Mouse (Mus musculus): ENCODE data around the gene Hist2h3c2.

The Hist2h3c2 gene

DNA sequence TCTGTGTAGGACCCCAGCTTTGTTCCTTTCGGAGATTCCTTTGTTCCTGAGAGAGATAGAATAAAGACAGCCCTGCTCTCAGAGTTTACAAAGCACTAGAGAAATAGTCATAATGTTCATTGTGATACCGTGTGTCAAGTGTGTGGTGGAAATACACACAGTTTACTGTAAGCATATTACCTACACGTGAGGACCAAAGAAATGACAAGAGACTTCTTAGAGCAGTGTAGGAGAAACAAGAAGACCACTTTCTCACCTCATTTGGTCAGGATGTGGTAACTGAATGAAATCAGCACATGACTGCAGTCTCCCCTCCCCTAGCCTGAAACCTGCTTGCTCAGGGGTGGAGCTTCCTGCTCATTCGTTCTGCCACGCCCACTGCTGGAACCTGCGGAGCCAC lies 40.7 kb downstream of the Hist2h3c2 start:
- DNase-seq (ENCODE audit: low read depth, low spot score): no peak

DNA sequence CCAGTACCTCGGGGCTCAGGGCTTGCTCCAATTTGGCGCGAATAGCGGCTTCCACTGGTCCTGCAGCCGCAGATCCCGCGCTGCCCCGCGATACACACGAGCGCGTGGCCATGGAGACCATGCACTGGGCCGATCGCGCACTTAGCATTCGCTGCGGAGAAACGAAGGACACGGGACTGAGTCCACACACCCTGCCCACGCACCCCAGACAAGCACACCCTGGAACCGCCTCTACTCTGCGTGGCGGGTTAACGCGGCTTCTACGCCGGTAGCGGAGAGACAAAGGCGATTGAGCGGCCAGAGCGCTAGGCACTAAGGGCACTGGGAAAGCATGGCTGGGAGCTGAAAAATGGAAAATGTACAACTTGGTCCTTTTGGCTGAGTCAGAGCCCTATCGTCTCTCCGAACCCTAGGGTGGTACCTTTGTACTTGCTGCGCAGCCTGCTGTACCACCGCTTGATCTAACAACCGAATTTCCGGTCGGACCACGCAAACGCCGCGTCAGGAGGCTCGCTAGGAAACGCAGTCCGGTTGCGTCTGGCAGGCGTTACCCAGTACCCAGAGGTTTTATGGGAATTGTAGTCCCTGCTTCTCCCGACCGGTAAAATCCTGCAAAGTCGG lies 41.7 kb downstream of the Hist2h3c2 start:
- DNase-seq (ENCODE audit: low read depth, low spot score): peak; percentile 83

GRCm38 (mm10) chr3:96196437-96197128 lies 42.3 kb downstream of the Hist2h3c2 start:
- no peak for DNase-seq (ENCODE audit: low read depth, low spot score)

DNA sequence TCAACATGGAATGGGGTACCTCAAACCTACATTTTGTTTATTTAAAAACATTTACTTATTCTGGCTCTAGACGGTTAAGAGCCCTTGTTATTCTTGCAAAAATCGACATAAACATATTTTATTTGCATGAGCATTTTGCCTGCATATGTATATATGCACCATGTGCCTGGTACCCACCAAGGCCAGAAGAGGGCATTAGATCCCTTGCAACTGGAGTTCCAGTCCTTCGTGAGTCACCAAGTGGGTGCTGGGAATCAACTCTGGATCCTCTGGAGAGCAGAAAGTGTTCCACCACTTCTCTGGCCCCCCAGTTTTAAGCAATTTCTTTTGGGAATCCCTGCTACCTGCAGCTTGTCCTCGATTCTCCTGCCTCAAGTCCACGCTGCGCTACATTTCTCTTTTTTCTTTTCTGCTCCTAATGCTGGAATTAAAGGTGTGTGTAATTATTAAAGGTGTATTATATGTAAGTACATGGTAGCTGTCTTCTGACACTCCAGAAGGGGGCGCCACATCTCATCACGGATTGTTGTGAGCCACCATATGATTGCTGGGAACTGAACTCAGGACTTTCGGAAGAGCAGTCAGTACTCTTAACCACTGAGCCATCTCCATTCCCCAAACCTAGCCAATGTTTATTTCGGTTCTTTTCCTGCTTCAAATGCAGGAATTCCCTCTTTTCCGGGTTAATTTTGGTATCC lies 43.2 kb downstream of the Hist2h3c2 start:
- no peak for DNase-seq (ENCODE audit: low read depth, low spot score)

- DNase-seq (ENCODE audit: low read depth, low spot score): no peak
Observed at GRCm38 (mm10) chr3:96194966-96195365, 44.0 kb downstream of the Hist2h3c2 start.

- DNase-seq (ENCODE audit: low read depth, low spot score): no peak
Observed at GRCm38 (mm10) chr3:96192977-96193376, 46.0 kb downstream of the Hist2h3c2 start.

Data from skeletal muscle tissue, adult 2 months (tissue).